Mouse (Mus musculus): ENCODE measurements around the gene Lmbrd2.

The Lmbrd2 gene

DNA sequence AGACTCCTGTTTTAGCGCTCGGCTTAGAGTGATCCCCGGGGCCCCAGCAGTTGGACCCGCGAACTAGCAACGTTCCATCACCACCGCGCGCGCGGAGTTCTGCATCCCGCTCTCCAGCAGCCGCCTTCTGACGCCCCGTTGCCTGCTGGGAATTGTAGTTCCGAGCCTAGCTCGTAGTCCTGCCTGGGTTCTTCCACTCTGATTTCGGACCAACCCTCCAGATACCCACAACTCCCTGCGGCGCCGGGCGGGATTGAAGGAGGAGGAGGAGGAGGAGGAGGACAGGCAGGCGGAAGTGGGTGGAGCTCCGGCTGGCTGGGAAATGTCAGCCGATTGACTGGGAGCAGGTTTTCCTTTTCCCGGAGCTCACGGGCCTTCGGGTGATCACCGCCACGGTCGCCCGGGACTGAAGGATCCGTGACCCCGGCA is at the start of gene Lmbrd2:
Lmbrd2 (plus strand) TSS at position 299 of the 429 bp plus-strand sequence.
- DNase-seq (ENCODE audit: low spot score): peak; percentile 97

GRCm38 (mm10) chr15:9090662-9091061 is 49.7 kb upstream of the Lmbrd2 start:
- DNase-seq (ENCODE audit: low spot score): no peak

- no peak for DNase-seq (ENCODE audit: low spot score)
Observed at GRCm38 (mm10) chr15:9093598-9094365, 46.6 kb upstream of the Lmbrd2 start.

- DNase-seq (ENCODE audit: low spot score): no peak
Observed at GRCm38 (mm10) chr15:9094366-9094750, 46.0 kb upstream of the Lmbrd2 start.

DNA sequence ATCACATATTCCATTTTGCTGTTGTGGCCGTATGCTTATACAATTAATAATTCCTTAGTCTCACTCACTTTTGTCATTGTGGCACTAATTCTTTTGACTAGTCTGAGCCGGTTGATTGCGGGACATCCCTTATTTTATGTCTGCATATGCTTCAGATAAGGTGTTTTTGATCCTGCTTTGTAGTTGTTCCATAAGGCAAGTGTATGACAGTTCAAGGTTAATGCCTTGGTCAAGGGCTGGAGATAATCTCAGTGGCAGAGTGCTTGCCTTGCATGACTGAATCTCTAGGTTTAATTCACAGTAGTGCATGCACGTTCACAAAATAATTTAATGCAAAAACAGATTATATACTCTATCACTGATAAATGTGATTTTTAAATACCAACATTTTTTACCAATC is 43.5 kb upstream of the Lmbrd2 start:
- DNase-seq (ENCODE audit: low spot score): no peak

DNA sequence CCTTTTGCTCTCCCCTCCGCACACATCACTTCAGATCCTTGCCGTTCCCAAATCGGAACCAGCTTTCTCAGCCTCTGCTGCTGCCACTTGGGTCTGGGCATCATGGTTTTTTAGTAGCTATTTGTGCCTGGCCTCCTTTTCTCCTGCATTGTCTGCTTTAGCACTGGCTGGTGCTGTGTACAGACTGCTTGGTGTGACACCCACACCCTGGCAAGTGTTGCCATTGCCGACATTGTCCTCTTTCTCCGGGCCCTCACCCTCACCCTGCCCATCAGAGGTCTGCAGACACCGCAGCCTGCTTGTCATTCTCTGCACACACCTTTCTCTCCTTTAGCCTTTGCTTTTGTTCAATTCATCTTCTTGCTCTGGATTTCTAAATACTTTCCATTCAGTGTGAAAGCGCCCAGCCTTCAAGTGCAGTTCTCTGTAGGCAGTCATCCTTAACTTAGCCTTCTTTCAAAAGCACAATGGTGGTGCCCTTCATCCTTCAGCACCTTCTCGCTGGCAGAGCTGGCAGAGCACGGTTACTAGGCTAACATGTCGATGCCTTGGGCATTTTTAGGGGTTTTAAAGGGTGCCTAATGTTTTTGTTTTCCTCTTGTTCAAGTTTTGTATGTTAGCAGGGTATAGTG is 39.8 kb upstream of the Lmbrd2 start:
- DNase-seq (ENCODE audit: low spot score): no peak

DNA sequence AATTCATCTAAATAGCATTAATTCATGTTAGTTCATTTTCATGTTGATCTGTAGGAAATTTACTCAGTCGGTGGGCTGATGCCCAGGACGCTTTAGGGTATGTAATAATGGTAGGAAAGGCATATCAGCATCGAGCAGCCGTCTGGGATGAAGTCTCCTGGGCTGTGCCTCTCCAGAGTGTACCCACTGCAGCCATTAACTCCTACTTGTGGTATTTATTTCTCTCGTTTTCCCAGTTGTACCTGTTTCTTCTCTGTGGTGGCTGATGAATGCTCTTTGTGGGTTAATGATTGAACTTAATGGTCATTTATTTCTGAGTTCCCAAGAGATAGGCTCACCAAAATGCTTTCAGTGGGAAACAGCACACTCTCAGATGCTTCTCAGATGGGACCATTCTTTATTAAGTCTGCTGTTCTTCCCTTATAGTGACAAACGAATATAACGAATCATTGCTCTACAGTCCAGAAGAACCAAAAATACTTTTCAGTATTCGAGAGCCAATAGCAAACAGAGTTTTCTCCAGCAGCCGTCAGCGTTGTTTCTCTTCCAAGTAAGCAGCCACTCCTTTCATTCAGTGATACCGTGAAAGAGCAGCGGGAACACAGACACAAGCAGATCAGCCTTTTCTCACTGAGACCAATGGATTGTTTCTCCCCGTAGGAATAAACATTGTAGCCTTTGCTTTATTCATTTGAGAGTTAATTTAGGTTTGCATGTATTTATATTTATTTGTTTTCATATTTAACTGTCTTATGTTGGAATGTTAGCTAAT is 33.9 kb upstream of the Lmbrd2 start:
- DNase-seq (ENCODE audit: low spot score): no peak

DNA sequence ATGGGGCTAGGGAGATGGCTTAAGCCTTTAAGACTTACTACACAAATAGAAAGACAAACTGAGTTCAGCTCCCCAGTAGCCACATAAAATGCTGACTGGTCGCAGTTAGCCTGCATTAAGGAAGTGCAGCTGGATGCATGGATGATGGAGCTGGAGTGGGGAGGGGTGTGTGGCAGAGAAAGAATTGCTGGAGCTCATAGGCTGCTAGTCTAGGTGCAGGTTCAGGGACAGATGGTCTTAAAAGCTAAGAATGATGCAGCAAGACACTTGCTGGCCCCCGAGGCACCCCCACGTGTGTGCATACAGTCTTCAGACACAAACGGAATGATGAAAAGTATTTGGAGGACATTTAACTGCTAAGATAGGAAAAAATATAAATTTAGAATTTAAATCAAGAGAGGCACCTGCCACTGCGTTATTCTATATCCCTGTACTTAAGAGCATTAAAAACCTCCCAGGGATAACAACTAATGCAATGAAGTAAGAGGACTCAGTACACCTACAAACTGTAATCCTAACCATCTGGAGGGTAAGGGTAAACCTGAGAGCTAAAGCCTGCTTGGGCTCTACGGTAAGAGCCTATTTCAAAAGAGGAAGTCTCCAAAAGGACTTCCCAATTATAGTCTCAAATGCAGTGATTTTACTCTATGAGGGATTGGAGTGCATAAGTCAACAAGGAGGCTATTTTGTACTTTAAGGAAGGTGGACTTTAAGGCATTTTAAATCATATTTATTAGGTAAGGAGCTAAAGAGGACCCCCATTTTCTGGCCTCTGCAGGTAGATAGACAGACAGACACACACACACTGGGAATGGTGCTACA is 29.6 kb upstream of the Lmbrd2 start:
- no peak for DNase-seq (ENCODE audit: low spot score)

GRCm38 (mm10) chr15:9111648-9112047 is 28.7 kb upstream of the Lmbrd2 start:
- no peak for DNase-seq (ENCODE audit: low spot score)

- DNase-seq (ENCODE audit: low spot score): no peak
Observed at GRCm38 (mm10) chr15:9113556-9113955, 26.8 kb upstream of the Lmbrd2 start.

DNA sequence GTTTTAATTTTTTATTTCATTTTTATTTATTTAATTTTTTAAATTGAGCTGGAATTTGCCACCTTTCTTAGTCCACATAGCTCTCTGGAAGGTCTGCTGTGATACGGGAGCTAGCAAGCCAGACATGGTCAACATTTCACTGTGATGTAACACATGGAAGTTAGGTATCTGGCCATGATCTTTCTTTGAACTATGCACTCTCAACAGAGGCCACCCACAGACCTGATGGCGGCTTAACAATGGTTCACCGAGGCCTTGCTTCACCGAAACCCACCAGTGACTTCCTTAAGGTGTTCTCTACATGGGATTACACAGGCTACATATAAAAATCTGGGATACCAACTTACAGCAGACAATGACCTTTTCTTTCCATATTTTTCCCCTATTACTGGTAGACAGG is 26.2 kb upstream of the Lmbrd2 start:
- no peak for DNase-seq (ENCODE audit: low spot score)

- no peak for DNase-seq (ENCODE audit: low spot score)
Observed at GRCm38 (mm10) chr15:9114599-9114998, 25.8 kb upstream of the Lmbrd2 start.

DNA sequence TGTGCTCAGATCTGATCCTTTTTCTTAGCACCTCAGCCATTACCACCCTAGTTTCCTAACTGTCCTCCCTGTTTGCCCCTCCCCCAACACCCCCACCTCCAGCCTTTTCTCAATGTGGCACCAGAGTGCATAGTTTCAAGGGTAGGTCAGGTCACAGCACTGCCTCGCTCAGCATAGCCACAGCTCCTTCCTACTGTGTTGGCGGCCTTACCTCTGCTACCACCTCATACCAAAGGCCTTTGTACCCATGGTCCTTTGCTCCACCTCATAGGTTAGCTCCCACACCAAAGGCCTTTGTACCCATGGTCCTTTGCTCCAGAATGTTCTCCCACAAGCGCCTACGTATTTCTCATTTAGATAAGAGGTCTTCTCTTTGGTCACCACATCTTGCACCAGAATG is 21.5 kb upstream of the Lmbrd2 start:
- DNase-seq (ENCODE audit: low spot score): no peak

- DNase-seq (ENCODE audit: low spot score): no peak
Observed at GRCm38 (mm10) chr15:9120081-9120480, 20.3 kb upstream of the Lmbrd2 start.

GRCm38 (mm10) chr15:9122989-9123388 is 17.4 kb upstream of the Lmbrd2 start:
- no peak for DNase-seq (ENCODE audit: low spot score)

- DNase-seq (ENCODE audit: low spot score): no peak
Observed at GRCm38 (mm10) chr15:9124856-9125255, 15.5 kb upstream of the Lmbrd2 start.

DNA sequence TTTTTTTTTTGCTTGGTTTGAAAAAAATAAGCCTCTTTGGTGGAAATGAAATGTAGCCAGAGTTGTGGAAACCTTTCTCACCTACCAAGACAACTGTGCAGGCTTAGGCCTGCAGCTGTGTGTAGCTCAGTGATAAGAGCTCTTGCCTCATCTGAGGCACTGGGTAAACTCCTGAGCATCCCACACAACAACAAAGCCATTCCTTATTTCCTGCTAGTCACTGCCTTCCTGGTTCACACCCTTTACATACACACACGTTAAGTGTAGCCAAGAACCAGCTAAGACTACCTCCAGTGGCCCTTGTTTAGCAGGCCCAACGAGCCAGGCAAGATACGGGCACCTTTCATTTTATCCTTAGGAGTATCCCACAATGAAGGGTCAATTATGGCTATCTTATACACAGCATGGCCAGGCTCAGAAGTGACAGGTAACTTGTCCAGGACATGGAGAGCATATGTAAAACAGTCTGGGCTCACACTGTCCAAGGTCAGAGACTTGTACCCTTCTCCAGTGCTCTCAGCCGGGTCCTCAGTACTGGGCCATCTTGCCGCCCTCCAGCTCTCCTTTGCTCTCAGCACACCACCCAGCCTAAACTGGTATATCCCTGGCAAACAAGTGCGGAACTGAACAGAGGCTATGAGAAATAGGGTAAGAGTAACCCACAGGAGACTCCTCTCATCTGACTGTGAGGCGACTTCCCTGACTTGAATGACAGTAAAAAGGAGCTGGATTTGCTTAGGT is 13.1 kb upstream of the Lmbrd2 start:
- DNase-seq (ENCODE audit: low spot score): no peak

- no peak for DNase-seq (ENCODE audit: low spot score)
Observed at GRCm38 (mm10) chr15:9130772-9131498, 9.4 kb upstream of the Lmbrd2 start.

- DNase-seq (ENCODE audit: low spot score): no peak
Observed at GRCm38 (mm10) chr15:9131499-9131888, 8.9 kb upstream of the Lmbrd2 start.

DNA sequence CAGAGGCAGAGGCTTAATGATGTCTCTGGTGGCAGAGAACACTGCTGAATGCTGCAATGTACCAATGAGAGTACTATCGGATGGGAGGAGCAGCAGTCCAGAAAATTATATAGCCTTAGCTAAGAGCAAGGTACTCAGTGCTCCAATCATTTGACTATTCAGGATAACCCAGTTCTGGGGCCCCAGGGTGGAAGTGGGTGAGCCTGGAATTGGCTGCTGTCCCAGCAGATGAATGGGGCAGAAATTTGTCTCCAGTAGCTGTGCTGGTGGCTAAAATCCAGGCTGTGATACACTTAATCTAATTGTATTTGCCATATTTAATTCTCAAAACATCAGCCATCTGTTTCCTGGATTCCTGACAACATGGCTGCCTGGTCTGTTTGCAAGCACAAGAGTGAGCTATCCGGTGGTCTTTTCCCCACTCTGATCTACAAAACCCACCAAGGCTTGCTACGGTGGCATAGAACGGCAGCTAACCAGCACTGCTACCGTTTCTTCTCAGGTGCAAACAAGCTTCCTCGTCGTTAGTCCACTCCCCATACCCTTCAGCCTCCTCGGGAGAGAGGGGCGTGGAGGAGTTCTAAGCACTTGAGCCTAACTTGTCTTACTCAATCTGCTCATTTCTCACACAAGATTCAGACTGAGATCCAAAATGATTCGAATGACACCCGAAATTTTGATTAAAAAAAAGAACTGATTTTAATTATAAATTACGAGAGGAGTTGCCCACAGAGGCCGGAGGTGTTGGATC is 7.5 kb upstream of the Lmbrd2 start:
- DNase-seq (ENCODE audit: low spot score): no peak

Data from testis, postnatal 14 days (tissue).